16 mouse cellular contexts compared by ENCODE assay signal in the genomic region with DNA sequence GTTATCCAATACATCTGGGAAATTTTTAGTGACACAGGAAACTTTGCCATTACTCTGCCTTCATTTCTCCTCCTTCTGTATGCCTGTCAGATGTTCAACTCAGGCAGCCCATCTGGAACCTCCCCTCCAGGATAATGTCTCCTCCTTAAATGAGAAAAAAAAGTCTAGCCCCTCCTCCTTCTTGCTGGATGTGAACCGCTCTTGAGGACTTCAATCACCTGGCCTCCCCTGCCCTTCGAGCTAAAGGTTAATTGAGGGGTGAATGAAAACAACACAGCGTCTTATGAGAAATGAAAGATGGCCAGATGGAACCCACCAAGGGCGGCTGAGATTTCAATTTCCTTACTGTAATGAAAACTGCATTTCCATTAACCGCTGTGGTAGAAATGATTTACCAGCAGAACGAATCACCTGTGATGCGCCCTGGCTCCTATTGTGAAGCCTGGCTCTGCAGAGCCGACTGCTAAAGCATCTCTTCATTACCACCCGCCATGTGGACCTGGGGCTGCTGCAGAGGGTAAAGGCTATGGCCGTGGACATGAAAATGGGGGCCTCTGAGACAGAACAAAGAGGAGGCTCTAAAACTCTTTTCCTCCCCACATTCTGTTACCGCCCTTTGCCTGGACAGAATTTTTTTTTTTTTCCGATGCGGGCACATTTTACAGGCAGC.
DNase-seq lines count a peak whose midpoint lies in the region; ATAC-seq and TF ChIP-seq lines count a peak whose summit lies in the region.
"Had no signal": no experiment of that assay in that cellular context is flagged by ENCODE, and none has a peak within 500 bp of the region (broad histone marks: within the 10 kb centered on the region; RNA-seq: fewer than 3 reads in every experiment).

No protein-coding gene starts in this region.

- DNase-seq in layer of hippocampus, adult 2 months (ENCODE audit: low spot score in 2 of 2), result no peak
- no peak for DNase-seq in layer of hippocampus, postnatal 36 days
- peak; percentile 60 for DNase-seq in brain, embryonic 14.5 days (ENCODE audit: low read depth)
- no peak for DNase-seq in cerebellum, adult 9-10 months
- DNase-seq in lung, postnatal 0 days (ENCODE audit: low spot score), result no peak
- DNase-seq in frontal cortex, postnatal 14 days (ENCODE audit: low spot score in 2 of 2), result no peak
- DNase-seq: adrenal gland, postnatal 25 days; cerebellum, adult 9-11 months; gastrocnemius, postnatal 10 days; liver; liver, postnatal 0 days; thymus, adult 18-20 months had no signal

- ATAC-seq in hindbrain, embryonic 13.5 days (ENCODE audit: low FRiP score), result peak; percentile 62; the same call in 1 of the 2 replicates
- no peak for ATAC-seq in lung, postnatal 0 days
- ATAC-seq: forebrain, embryonic 15.5 days; liver, postnatal 0 days had no signal

- no peak overlapping the region for H3K4me3 ChIP-seq in layer of hippocampus, adult 2 months
- H3K4me3 ChIP-seq in bone marrow macrophage, adult 2 months (ENCODE audit: insufficient read depth, low read length), result no peak overlapping the region
- H3K4me3 ChIP-seq in hindbrain, embryonic 13.5 days, result no peak overlapping the region
- no peak overlapping the region for H3K4me3 ChIP-seq in lung, postnatal 0 days (ENCODE audit: low read depth, low read length)
- H3K4me3 ChIP-seq: forebrain, embryonic 15.5 days; heart, embryonic 15.5 days had no signal

- no peaks in the 10 kb centered on the region for H3K27me3 ChIP-seq in hindbrain, embryonic 13.5 days
- no peaks in the 10 kb centered on the region for H3K27me3 ChIP-seq in lung, postnatal 0 days (replicated peaks; ENCODE audit: insufficient read depth, low read length)
- H3K27me3 ChIP-seq: forebrain, embryonic 15.5 days; heart, embryonic 15.5 days had no signal

- no peak for TF ChIP-seq POLR2A in bone marrow macrophage, adult 2 months (IDR thresholded peaks at IDR 0.05; ENCODE audit: borderline replicate concordance, low read depth, low read length)
- no peak for TF ChIP-seq POLR2A in brain, embryonic 14.5 days (IDR thresholded peaks at IDR 0.05; ENCODE audit: borderline replicate concordance, extremely low read depth, insufficient read depth, insufficient read length, poor library complexity, severe bottlenecking)

- no peak for TF ChIP-seq EP300 in lung, postnatal 0 days (IDR thresholded peaks at IDR 0.05)

- H3K36me3 ChIP-seq in hindbrain, embryonic 13.5 days, result no peaks in the 10 kb centered on the region
- H3K36me3 ChIP-seq in lung, postnatal 0 days (ENCODE audit: insufficient read depth, low read length), result no peaks in the 10 kb centered on the region
- H3K36me3 ChIP-seq: forebrain, embryonic 15.5 days; heart, embryonic 15.5 days had no signal

- 57% methylated on average over 13 of the region's 13 CpGs for WGBS in hindbrain, embryonic 13.5 days
- 83% methylated on average over 13 of the region's 13 CpGs for WGBS in lung, postnatal 0 days

- H3K9me3 ChIP-seq in hindbrain, embryonic 13.5 days, result no peaks in the 10 kb centered on the region
- H3K9me3 ChIP-seq in lung, postnatal 0 days (ENCODE audit: low read length), result no peaks in the 10 kb centered on the region
- H3K9me3 ChIP-seq: forebrain, embryonic 15.5 days; heart, embryonic 15.5 days had no signal

- H3K4me2 ChIP-seq in hindbrain, embryonic 13.5 days, result no peak overlapping the region
- no peak overlapping the region for H3K4me2 ChIP-seq in lung, postnatal 0 days (replicated peaks; ENCODE audit: low read depth, low read length)
- H3K4me2 ChIP-seq: forebrain, embryonic 15.5 days; heart, embryonic 15.5 days had no signal

- no peak for TF ChIP-seq CTCF in layer of hippocampus, adult 2 months (conservative IDR thresholded peaks at IDR 0.05)
- TF ChIP-seq CTCF in bone marrow macrophage, adult 2 months (IDR thresholded peaks at IDR 0.05; ENCODE audit: low read depth, low read length), result no peak
- no peak for TF ChIP-seq CTCF in brain, embryonic 14.5 days (IDR thresholded peaks at IDR 0.05; ENCODE audit: borderline replicate concordance, extremely low read depth, insufficient read depth, insufficient read length)
- no peak for TF ChIP-seq CTCF in lung, postnatal 0 days (IDR thresholded peaks at IDR 0.05)

- peaks cover 45% of the 10 kb centered on the region for H3K4me1 ChIP-seq in bone marrow macrophage, adult 2 months (ENCODE audit: control insufficient read depth, insufficient read depth, low read length)
- peaks cover 18% of the 10 kb centered on the region; the same call in 1 of the 2 replicates for H3K4me1 ChIP-seq in hindbrain, embryonic 13.5 days (replicated peaks)
- H3K4me1 ChIP-seq in lung, postnatal 0 days (ENCODE audit: insufficient read depth, low read depth, low read length), result peaks cover 8% of the 10 kb centered on the region; the same call in 1 of the 2 replicates

- H3K9ac ChIP-seq in hindbrain, embryonic 13.5 days, result no peak overlapping the region
- H3K9ac ChIP-seq in lung, postnatal 0 days (replicated peaks; ENCODE audit: low read depth), result no peak overlapping the region
- H3K9ac ChIP-seq: forebrain, embryonic 15.5 days; heart, embryonic 15.5 days; liver, postnatal 0 days had no signal

- peak overlapping the region; percentile 76 for H3K27ac ChIP-seq in layer of hippocampus, adult 2 months
- H3K27ac ChIP-seq in bone marrow macrophage, adult 2 months (ENCODE audit: insufficient read depth, low read depth, low read length), result peak overlapping the region; percentile 70
- peak overlapping the region; percentile 55 for H3K27ac ChIP-seq in hindbrain, embryonic 13.5 days
- H3K27ac ChIP-seq in lung, postnatal 0 days (ENCODE audit: low read length), result no peak overlapping the region
- H3K27ac ChIP-seq: forebrain, embryonic 15.5 days; heart, embryonic 15.5 days had no signal
